In the genomic region with DNA sequence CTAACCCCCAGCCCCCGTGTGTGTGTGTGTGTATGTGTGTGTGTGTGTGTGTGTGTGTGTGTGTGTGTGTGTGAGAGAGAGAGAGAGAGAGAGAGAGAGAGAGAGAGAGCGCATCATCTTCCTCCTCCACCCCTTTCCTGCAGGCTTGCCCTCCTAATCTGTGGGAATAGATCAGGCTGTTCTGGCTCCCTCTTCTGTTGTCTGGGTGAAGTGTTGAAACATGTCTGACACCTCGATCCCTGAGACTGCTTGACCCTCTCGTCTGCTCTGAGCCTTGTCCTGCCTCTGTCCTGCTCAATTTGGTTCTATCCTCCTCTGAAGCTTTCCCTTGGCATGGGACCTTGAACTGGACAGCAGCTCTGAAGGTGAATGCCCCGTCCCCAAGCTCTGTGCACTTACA, we compare ENCODE assay signal across 10 mouse cellular contexts.
DNase-seq lines count a peak whose midpoint lies in the region; ATAC-seq and TF ChIP-seq lines count a peak whose summit lies in the region.
"Had no signal": no experiment of that assay in that cellular context is flagged by ENCODE, and none has a peak within 500 bp of the region (broad histone marks: within the 10 kb centered on the region; RNA-seq: fewer than 3 reads in every experiment).

No protein-coding gene starts in this region.

- no peak overlapping the region for H3K4me3 ChIP-seq in forebrain, embryonic 14.5 days (ENCODE audit: low read depth, low read length)
- no peak overlapping the region for H3K4me3 ChIP-seq in forebrain, embryonic 11.5 days (ENCODE audit: low read depth, low read length)
- H3K4me3 ChIP-seq in ES-Bruce4 (ENCODE audit: low read depth, low read length): no peak overlapping the region
- no peak overlapping the region for H3K4me3 ChIP-seq in heart, embryonic 16.5 days (ENCODE audit: low read length)
- H3K4me3 ChIP-seq: limb, embryonic 10.5 days had no signal

- H3K9ac ChIP-seq in forebrain, embryonic 14.5 days (ENCODE audit: low read length): no peak overlapping the region
- H3K9ac ChIP-seq in forebrain, embryonic 11.5 days (ENCODE audit: low read length): no peak overlapping the region
- H3K9ac ChIP-seq in ES-Bruce4 (ENCODE audit: low read depth, poor library complexity, severe bottlenecking): no peak overlapping the region
- H3K9ac ChIP-seq in heart, embryonic 16.5 days (ENCODE audit: low read length): peak overlapping the region; percentile 26; the same call in 1 of the 2 replicates

- TF ChIP-seq CTCF in ES-Bruce4 (IDR thresholded peaks at IDR 0.05; ENCODE audit: low read depth, low read length): peak; percentile 8

- DNase-seq in forebrain, embryonic 14.5 days (ENCODE audit: low spot score): peak; percentile 55
- DNase-seq in forebrain, embryonic 11.5 days (ENCODE audit: low spot score): no peak
- DNase-seq in layer of hippocampus, adult 9-11 months: peak; percentile 22
- DNase-seq in layer of hippocampus, adult 8-10 months (ENCODE audit: low spot score in 2 of 2): no peak
- no peak for DNase-seq in kidney, adult 9 months
- DNase-seq in kidney, adult 18-20 months: no peak
- DNase-seq: cerebellum, adult 9-10 months had no signal

- 45% methylated on average over 5 of the region's 5 CpGs for WGBS in forebrain, embryonic 14.5 days
- 48% methylated on average over 5 of the region's 5 CpGs for WGBS in forebrain, embryonic 11.5 days
- 14% methylated on average over 5 of the region's 5 CpGs for WGBS in heart, embryonic 16.5 days

- ATAC-seq in forebrain, embryonic 14.5 days: 0 out of 2 replicates have a peak, but pooled peaks have one; percentile 26
- no peak for ATAC-seq in forebrain, embryonic 11.5 days (replicated peaks; ENCODE audit: low FRiP score)
- no peak for ATAC-seq in heart, embryonic 16.5 days (replicated peaks; ENCODE audit: extremely low read depth, insufficient read depth, low FRiP score)

- no peak overlapping the region for H3K27ac ChIP-seq in forebrain, embryonic 14.5 days (ENCODE audit: low read depth, low read length)
- H3K27ac ChIP-seq in forebrain, embryonic 11.5 days (ENCODE audit: low read depth, low read length): no peak overlapping the region
- no peak overlapping the region for H3K27ac ChIP-seq in ES-Bruce4 (ENCODE audit: insufficient read depth, low read length)
- no peak overlapping the region for H3K27ac ChIP-seq in heart, embryonic 16.5 days (ENCODE audit: low read length)
- H3K27ac ChIP-seq: limb, embryonic 10.5 days had no signal

- TF ChIP-seq EP300 in ES-Bruce4 (IDR thresholded peaks at IDR 0.05; ENCODE audit: insufficient read depth, low read depth, low read length): no peak

- no peaks in the 10 kb centered on the region for H3K27me3 ChIP-seq in forebrain, embryonic 14.5 days (replicated peaks; ENCODE audit: control insufficient read depth, insufficient read depth, low read length)
- H3K27me3 ChIP-seq in forebrain, embryonic 11.5 days (ENCODE audit: control insufficient read depth, insufficient read depth, low read length): no peaks in the 10 kb centered on the region
- no peaks in the 10 kb centered on the region for H3K27me3 ChIP-seq in ES-Bruce4 (ENCODE audit: control insufficient read depth, insufficient read depth, low read length, poor library complexity, severe bottlenecking)
- H3K27me3 ChIP-seq in heart, embryonic 16.5 days (ENCODE audit: control insufficient read depth, insufficient read depth, low read length): no peaks in the 10 kb centered on the region

- TF ChIP-seq POLR2A in ES-Bruce4 (IDR thresholded peaks at IDR 0.05; ENCODE audit: insufficient read depth, low read length): no peak

- H3K36me3 ChIP-seq in forebrain, embryonic 14.5 days (ENCODE audit: control insufficient read depth, insufficient read depth, low read length): no peaks in the 10 kb centered on the region
- no peaks in the 10 kb centered on the region for H3K36me3 ChIP-seq in forebrain, embryonic 11.5 days (ENCODE audit: control insufficient read depth, insufficient read depth, low read length)
- H3K36me3 ChIP-seq in ES-Bruce4 (ENCODE audit: control insufficient read depth, insufficient read depth, low read length, poor library complexity, severe bottlenecking): no peaks in the 10 kb centered on the region
- no peaks in the 10 kb centered on the region for H3K36me3 ChIP-seq in heart, embryonic 16.5 days (ENCODE audit: control insufficient read depth, insufficient read depth)
- H3K36me3 ChIP-seq: limb, embryonic 10.5 days had no signal

- no peaks in the 10 kb centered on the region; the same call in 1 of the 2 replicates for H3K4me1 ChIP-seq in forebrain, embryonic 14.5 days (ENCODE audit: control insufficient read depth, insufficient read depth, low read length)
- no peaks in the 10 kb centered on the region for H3K4me1 ChIP-seq in forebrain, embryonic 11.5 days (replicated peaks; ENCODE audit: control insufficient read depth, insufficient read depth, low read length)
- H3K4me1 ChIP-seq in ES-Bruce4 (ENCODE audit: control insufficient read depth, insufficient read depth, low read length): no peaks in the 10 kb centered on the region
- H3K4me1 ChIP-seq in heart, embryonic 16.5 days (ENCODE audit: control insufficient read depth, insufficient read depth, low read length): no peaks in the 10 kb centered on the region

- H3K9me3 ChIP-seq in forebrain, embryonic 14.5 days (replicated peaks; ENCODE audit: control insufficient read depth, low read length): no peaks in the 10 kb centered on the region; the same call in 1 of the 2 replicates
- H3K9me3 ChIP-seq in forebrain, embryonic 11.5 days (ENCODE audit: control insufficient read depth, low read length): no peaks in the 10 kb centered on the region
- H3K9me3 ChIP-seq in ES-Bruce4 (replicated peaks; ENCODE audit: control insufficient read depth, insufficient read depth, low read length, poor library complexity, severe bottlenecking): no peaks in the 10 kb centered on the region
- H3K9me3 ChIP-seq in heart, embryonic 16.5 days (replicated peaks; ENCODE audit: control insufficient read depth, low read length): no peaks in the 10 kb centered on the region; the same call in 1 of the 2 replicates
- H3K9me3 ChIP-seq: limb, embryonic 10.5 days had no signal

- H3K4me2 ChIP-seq in forebrain, embryonic 14.5 days (ENCODE audit: low read length): no peak overlapping the region
- no peak overlapping the region for H3K4me2 ChIP-seq in forebrain, embryonic 11.5 days (ENCODE audit: low read depth, low read length, severe bottlenecking)
- peak overlapping the region; percentile 17; the same call in 1 of the 2 replicates for H3K4me2 ChIP-seq in heart, embryonic 16.5 days (ENCODE audit: low read depth, low read length)

Comparison
In these comparisons a context has a peak if more than half of its experiments do, and no peak if none do; other contexts are left out.
1. DNase-seq: peak in forebrain, embryonic 14.5 days (single experiment) and layer of hippocampus, adult 9-11 months (single experiment); none in forebrain, embryonic 11.5 days (single experiment), layer of hippocampus, adult 8-10 months (0 of 2), kidney, adult 9 months (single experiment) and kidney, adult 18-20 months (single experiment).